Mouse (Mus musculus) thymus, adult 2 months (tissue): ENCODE measurements around the gene Hs3st2. TPM values are rescaled to one million over a fixed set of nuclear protein-coding genes. Genes with fewer than 3 reads are reported as not detected.

Experiments used
- DNase-seq: peaks from one replicate; pipeline ENCODE4 v3.0.0; 2021
- H3K27ac ChIP-seq: fragments of 200-500 bp; 2 replicates; pipeline ENCODE4 v1.5.1; 2012; ENCODE audit warnings: low read length, control low read depth; ENCODE audit not compliant: control insufficient read depth, insufficient read depth
- H3K27me3 ChIP-seq: fragments of 200-500 bp; 2 replicates; pipeline ENCODE4 v1.6.1; 2012; ENCODE audit warnings: mild to moderate bottlenecking, low read length, moderate library complexity, mixed read lengths; ENCODE audit not compliant: control insufficient read depth, insufficient read depth
- H3K36me3 ChIP-seq: fragments of 200-500 bp; 2 replicates; pipeline ENCODE4 v1.6.1; 2012; ENCODE audit warnings: mild to moderate bottlenecking, low read length, moderate library complexity; ENCODE audit not compliant: control insufficient read depth, insufficient read depth
- H3K4me1 ChIP-seq: fragments of 200-500 bp; replicated peaks from 2 replicates; pipeline ENCODE4 v1.6.1; 2012; ENCODE audit warnings: low read length; ENCODE audit not compliant: control insufficient read depth, insufficient read depth
- H3K4me3 ChIP-seq: fragments of 200-500 bp; 2 replicates; pipeline ENCODE4 v1.5.1; 2012; ENCODE audit warnings: mild to moderate bottlenecking, low read length, control low read depth, moderate library complexity; ENCODE audit not compliant: control insufficient read depth, insufficient read depth
- CTCF ChIP-seq: fragments of 200-500 bp; IDR thresholded peaks from 2 replicates; pipeline ENCODE4 v1.5.1; 2012; ENCODE audit warnings: mild to moderate bottlenecking, control low read depth, low read length, moderate library complexity, borderline replicate concordance; ENCODE audit not compliant: control insufficient read depth, poor library complexity, insufficient read depth; ENCODE audit errors: extremely low read depth
- POLR2A ChIP-seq: fragments of 200-500 bp; IDR thresholded peaks from 2 replicates; pipeline ENCODE4 v1.6.1; 2012; ENCODE audit warnings: mild to moderate bottlenecking, low read length, control low read depth, moderate library complexity; ENCODE audit not compliant: control insufficient read depth, poor library complexity, insufficient read depth; ENCODE audit errors: extremely low read depth
- WGBS: fragments of 180-500 bp; shearing (Covaris S2); methylation state at CpG from one replicate; pipeline ENCODE4 v1.1.7; 2018; 5-methylcytosine and 5-hydroxymethylcytosine counted together
- polyA plus RNA-seq: library from polyadenylated mRNA; depleted of rRNA; stranded (reverse); fragments of >200 nt; gene quantifications from 2 replicates; pipeline ENCODE4 v1.2.3, GENCODE M21; 2012

Hs3st2 gene
- polyA plus RNA-seq, 1 experiment, result 0.05 TPM

DNA sequence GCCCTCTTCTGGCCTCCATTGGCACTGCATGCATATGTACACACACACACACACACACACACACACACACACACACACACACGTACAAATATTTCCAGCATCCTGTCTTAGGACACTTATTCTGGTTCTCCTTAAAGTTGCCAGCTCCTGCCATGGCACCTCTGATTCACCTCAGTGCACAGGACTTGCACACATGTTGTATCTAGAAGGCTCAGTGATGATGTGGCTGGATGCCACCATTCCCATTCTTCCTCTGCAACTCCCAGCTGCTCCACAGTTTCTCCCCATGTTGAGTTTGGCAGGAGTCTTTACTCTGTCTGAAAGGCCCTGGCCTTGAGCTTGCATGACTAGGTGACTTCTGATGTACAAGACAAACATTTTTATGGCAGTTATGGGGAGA is 65.1 kb downstream of the Hs3st2 start:
- TF ChIP-seq POLR2A (no peak), CTCF (no peak)
- Histone ChIP-seq H3K27me3 (no peaks in the 10 kb centered on the region), H3K36me3 (no peaks in the 10 kb centered on the region), H3K4me1 (no peaks in the 10 kb centered on the region), H3K27ac (no peak overlapping the region), H3K4me3 (no peak overlapping the region)
- DNase-seq, result no peak
- 90% methylated on average over 1 of the region's 1 CpGs for WGBS

DNA sequence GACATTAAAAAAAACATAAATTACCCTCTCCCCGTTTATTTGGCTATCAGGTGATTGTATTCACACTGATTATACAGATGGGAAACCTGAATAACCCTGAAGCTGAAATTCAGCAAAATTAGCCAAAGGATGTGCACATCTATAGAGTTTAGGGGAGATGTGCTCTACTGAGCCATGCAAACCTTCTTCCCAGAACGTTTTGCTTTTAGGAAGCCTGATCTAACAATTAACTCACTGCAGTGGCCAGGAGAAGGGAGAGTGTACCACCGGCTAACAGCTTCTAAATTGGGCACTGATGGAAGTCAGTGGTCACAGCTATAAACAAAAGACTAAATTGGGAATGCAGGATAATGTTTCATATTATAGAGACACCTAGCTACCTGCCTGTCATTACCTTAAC is 66.4 kb downstream of the Hs3st2 start:
- Histone ChIP-seq H3K4me1 (no peaks in the 10 kb centered on the region), H3K36me3 (no peaks in the 10 kb centered on the region), H3K4me3 (no peak overlapping the region), H3K27ac (no peak overlapping the region), H3K27me3 (no peaks in the 10 kb centered on the region)
- WGBS, result 59% methylated on average over 3 of the region's 3 CpGs
- no peak for DNase-seq
- no peak for TF ChIP-seq POLR2A
- TF ChIP-seq CTCF, result no peak

DNA sequence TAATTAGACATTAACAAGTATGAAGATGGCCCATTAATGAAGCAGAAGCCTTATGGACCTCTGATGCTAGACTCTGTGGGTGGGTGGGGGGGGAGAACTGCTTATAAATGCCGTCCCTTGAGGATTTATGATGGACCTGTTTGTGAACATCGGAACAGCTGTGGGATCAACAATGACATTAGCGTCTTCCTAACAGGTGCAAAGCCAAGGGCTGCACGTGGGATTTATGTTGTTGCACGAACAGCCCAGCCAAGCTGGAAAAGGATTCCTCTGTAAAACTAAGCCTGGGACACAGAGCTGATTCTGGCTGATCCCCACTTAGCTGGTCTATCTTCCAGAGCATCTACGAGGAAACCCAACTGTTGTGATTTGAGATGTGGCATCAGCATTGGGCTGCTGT is 69.0 kb downstream of the Hs3st2 start:
- 90% methylated on average over 6 of the region's 6 CpGs for WGBS
- Histone ChIP-seq H3K36me3 (no peaks in the 10 kb centered on the region), H3K4me3 (no peak overlapping the region), H3K27me3 (no peaks in the 10 kb centered on the region), H3K27ac (no peak overlapping the region), H3K4me1 (no peaks in the 10 kb centered on the region)
- TF ChIP-seq CTCF (no peak), POLR2A (no peak)
- DNase-seq, result no peak

DNA sequence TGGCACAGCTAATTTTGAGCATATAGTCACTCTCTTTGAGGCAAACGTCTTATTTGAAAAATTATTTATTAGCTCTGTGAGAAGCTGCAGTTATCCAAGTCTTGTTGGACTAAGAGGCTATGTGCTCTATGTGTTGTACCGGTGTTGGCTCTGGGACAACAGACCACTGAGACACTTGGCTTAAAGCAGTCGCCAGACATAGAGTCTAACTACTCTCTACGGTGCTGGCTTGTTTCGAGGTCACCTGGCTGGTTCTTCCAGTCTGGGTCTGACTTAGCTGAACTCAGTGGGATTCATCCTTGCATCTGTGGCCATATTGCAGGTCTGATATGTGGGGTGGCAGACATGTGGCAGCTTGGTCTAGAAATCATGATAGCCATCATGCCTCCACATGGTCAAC is 72.8 kb downstream of the Hs3st2 start:
- TF ChIP-seq CTCF (no peak), POLR2A (no peak)
- Histone ChIP-seq H3K27ac (no peak overlapping the region), H3K36me3 (no peaks in the 10 kb centered on the region), H3K4me3 (no peak overlapping the region), H3K4me1 (no peaks in the 10 kb centered on the region), H3K27me3 (no peaks in the 10 kb centered on the region)
- 95% methylated on average over 5 of the region's 5 CpGs for WGBS
- DNase-seq, result no peak

DNA sequence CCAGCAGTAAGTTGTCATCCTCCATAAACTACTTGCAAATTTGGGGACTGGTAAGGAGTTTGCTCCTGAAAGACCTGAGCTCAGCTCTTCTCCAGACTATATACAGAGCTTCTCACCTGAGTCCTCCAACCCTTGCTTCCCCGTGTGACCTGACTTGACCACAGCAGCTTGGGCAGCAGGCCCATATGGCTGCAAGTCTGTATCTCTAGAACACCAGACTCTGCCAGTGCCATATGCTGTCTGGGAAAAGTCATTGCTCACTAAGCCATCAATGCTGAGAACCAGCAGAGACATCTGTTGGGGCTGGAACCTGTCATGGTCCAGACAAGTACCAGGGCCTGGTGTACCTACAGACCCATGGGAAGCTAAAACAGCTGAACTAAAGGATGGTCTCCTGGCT is 73.5 kb downstream of the Hs3st2 start:
- no peak for TF ChIP-seq POLR2A
- no peak for TF ChIP-seq CTCF
- no peak overlapping the region for H3K27ac ChIP-seq
- H3K27me3 ChIP-seq, result no peaks in the 10 kb centered on the region
- H3K36me3 ChIP-seq, result no peaks in the 10 kb centered on the region
- DNase-seq, result no peak
- H3K4me3 ChIP-seq, result no peak overlapping the region
- 93% methylated on average over 1 of the region's 1 CpGs for WGBS
- no peaks in the 10 kb centered on the region for H3K4me1 ChIP-seq

DNA sequence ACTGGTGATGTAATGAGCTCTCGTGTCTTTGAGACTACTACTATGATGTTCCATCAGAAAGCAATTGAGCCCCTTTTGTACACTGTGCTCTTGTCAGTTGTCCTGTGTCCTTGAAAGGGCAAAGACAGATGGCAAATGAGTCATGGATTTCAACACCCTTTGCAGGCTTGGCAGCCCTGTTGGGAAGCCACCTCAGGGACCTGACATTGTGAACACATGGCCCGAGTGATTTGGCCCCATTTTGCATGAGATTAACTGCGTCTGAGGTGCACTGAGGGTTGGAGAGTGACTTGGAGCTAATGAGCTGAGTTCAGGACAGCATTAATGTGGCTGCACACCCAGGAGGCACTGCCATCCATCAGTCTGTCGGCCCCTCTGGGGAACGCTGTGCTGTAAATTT is 74.7 kb downstream of the Hs3st2 start:
- Histone ChIP-seq H3K4me3 (no peak overlapping the region), H3K27ac (no peak overlapping the region), H3K4me1 (no peaks in the 10 kb centered on the region), H3K36me3 (no peaks in the 10 kb centered on the region), H3K27me3 (no peaks in the 10 kb centered on the region)
- WGBS, result 93% methylated on average over 5 of the region's 5 CpGs
- DNase-seq, result no peak
- TF ChIP-seq POLR2A, result no peak
- TF ChIP-seq CTCF, result no peak

DNA sequence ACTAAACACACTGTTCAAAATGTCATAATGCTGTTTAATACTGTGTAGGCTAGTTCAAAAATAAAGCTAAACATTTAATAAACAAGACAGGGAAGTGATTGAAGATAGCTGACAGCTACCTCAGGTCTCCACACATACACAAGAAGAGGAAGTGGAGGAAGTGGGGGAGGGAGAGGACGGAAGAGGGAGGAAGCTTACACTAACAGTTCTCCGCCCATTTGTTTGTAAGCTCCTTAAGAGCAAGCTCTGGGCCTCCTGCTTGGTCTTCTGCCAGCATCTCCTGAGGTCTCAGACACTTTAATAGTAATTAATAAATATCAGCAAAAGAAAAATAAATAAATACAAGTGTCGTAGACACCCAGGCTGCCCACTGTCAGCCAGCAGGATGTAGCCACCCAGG is 77.8 kb downstream of the Hs3st2 start:
- DNase-seq, result no peak
- Histone ChIP-seq H3K4me3 (no peak overlapping the region), H3K27ac (no peak overlapping the region), H3K4me1 (no peaks in the 10 kb centered on the region), H3K27me3 (no peaks in the 10 kb centered on the region), H3K36me3 (no peaks in the 10 kb centered on the region)
- 24% methylated on average over 3 of the region's 3 CpGs for WGBS
- no peak for TF ChIP-seq CTCF

DNA sequence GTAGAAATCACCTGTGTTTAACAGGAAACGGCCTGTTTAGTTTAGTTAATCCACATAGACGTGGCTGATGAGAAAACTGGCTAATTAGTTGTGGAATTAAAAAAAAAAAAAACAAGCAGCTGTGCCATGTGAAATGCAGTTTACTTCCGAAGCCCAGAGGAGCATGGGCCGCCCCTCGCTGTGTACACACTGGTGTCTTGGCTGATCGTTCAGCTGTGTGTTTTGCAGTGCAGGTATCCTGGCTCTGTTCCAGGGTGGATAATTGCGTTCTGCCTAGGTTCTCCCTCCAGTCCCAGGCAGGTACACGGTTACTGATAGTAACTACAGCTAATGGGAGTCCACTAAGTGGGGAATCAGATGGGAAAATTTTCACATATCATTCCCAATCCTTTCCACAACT is 86.6 kb downstream of the Hs3st2 start:
- DNase-seq, result no peak
- H3K36me3 ChIP-seq, result no peaks in the 10 kb centered on the region
- H3K4me1 ChIP-seq, result no peaks in the 10 kb centered on the region
- no peak overlapping the region for H3K4me3 ChIP-seq
- H3K27ac ChIP-seq, result no peak overlapping the region
- 81% methylated on average over 8 of the region's 8 CpGs for WGBS
- TF ChIP-seq CTCF (no peak), POLR2A (no peak)
- H3K27me3 ChIP-seq, result no peaks in the 10 kb centered on the region
